Mouse (Mus musculus): ENCODE data around the gene Gtf3c5. TPM values are rescaled to one million over a fixed set of nuclear protein-coding genes. Genes with fewer than 3 reads are reported as not detected.

Gtf3c5 gene
- total RNA-seq, 4 experiments from 2014 or later, result 18.6 to 21.2 (median 19.5) TPM

- no peak for DNase-seq (ENCODE audit: low spot score in 2 of 2)
Measured at GRCm38 (mm10) chr2:28607341-28608165, 24.0 kb upstream of the Gtf3c5 start.

DNA sequence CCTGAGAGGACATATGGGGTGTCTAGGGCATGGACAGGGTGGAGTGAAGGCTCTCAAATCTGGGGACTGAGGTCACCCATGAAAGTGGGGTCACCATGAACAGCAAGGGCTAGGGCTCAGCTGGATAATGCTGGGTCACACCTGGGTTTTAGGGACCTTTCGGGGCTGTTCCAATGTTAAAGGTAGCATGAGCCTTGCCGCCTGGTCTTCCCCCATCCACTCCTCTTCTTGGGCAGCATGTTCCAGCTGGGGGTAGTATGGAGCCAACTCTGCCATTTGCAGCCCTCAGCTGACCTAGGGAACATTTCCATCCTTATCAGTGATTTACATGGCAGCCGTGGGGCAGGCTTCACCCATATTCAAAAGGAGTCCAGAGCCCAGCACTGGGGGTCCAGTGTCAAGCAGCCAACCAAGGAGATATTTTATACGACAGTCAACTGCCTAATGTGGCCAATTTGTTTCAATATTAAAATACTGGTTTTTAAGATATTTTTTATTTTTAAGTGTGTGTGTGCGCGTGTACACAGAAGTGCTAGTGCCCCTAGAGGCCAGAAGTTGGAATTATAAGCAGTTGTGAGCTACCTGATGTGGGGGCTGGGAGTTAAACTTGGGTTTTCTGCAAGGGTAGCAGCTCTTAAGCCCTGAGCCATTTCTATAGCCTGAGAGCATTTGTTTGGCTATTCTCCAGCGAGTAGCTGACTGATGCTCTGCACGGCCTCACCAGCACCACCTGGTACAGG, 23.2 kb upstream of the Gtf3c5 start:
- DNase-seq (ENCODE audit: low spot score in 2 of 2), result no peak

- DNase-seq (ENCODE audit: low spot score in 2 of 2), result no peak
Measured at GRCm38 (mm10) chr2:28605789-28606541, 22.4 kb upstream of the Gtf3c5 start.

GRCm38 (mm10) chr2:28603542-28603941, 20.0 kb upstream of the Gtf3c5 start:
- no peak for DNase-seq (ENCODE audit: low spot score in 2 of 2)

GRCm38 (mm10) chr2:28601720-28602590, 18.4 kb upstream of the Gtf3c5 start:
- DNase-seq (ENCODE audit: low spot score in 2 of 2), result no peak

GRCm38 (mm10) chr2:28599569-28599900, 16.0 kb upstream of the Gtf3c5 start:
- no peak for DNase-seq (ENCODE audit: low spot score in 2 of 2)

DNA sequence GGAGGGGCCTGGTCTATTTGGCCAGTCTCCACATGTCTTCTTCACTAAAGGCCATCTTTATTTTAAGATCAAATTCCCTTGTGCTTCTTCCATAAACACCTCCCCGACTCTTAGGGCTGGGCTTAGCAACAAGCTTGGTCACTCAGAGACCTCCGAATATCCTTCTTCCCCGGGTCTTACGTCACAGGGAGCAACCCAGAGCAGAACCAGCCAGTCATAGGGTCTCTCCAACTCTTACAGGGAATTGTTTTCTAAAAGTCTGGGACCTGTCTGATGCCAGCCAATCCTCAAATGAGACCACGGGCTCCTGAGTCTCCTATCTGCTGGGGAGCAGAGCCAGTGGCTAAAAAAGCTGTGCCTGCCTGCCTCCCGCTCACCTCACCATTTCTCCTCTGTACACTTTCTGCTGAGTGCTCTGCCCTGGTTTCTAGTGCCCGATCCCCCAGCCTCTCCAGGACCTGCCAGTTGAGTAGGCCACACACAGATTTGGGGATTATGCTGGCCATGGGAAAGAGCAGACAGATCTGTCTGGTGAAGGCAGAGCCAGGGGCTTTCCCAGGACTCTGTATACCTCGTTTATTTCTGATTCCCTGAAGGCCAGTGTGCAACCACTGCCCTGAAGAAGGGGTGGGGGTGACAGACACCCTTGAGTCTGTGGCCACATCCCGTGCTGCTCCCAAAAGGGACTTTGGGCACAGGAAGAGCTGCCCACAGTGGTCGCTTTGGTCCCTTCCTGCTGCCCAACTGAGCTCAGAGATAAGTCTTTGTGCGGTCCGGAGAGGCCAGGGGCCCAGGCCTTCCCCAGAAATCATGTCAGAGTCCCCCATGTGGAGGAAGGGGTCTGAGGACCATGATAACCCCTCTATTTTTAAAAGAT, 15.4 kb upstream of the Gtf3c5 start:
- no peak for DNase-seq (ENCODE audit: low spot score in 2 of 2)

DNA sequence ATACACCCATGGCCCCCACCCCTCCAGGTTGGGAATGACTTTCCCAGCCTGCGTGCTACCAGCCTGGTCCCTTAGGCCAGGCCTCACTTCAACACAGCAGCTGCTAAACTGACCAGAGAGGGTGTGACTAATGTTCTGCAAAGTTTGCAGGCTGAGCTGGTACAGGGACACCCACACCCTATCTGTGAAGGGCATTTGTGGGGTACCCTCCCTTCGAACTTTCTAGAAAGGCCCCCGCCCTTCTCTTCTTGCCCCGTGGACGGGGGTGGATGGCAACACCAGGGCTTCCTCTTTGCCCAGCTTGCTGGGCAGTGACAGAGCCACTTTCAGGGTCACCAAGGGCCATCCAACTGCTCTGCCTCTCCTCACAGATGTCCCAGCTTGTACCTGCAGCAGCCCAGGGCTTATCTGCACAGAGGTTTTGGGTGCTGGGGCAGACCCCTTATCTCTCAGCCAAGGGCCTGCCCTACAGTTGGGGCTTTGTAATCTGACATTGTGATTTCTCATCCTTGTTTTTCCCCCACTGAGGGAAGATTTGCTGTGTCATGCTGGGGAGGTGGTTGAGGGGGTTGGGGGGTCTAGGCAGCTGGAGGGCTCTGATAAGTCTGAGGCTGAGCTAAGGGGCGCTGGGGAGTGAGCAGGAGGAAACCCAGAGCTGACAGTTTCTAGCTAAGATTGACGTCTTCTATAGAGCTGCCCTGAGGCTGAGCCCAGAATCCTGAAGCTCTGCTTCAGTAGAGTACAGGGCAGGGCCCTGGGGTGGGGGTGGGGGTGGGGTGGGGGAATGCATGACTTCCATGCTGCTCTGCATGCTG, 14.4 kb upstream of the Gtf3c5 start:
- no peak for DNase-seq (ENCODE audit: low spot score in 2 of 2)

GRCm38 (mm10) chr2:28596998-28597397, 13.4 kb upstream of the Gtf3c5 start:
- no peak for DNase-seq (ENCODE audit: low spot score in 2 of 2)

GRCm38 (mm10) chr2:28596021-28596420, 12.5 kb upstream of the Gtf3c5 start:
- no peak for DNase-seq (ENCODE audit: low spot score in 2 of 2)

- DNase-seq (ENCODE audit: low spot score in 2 of 2), result no peak
Measured at GRCm38 (mm10) chr2:28592809-28593208, 9.3 kb upstream of the Gtf3c5 start.

DNA sequence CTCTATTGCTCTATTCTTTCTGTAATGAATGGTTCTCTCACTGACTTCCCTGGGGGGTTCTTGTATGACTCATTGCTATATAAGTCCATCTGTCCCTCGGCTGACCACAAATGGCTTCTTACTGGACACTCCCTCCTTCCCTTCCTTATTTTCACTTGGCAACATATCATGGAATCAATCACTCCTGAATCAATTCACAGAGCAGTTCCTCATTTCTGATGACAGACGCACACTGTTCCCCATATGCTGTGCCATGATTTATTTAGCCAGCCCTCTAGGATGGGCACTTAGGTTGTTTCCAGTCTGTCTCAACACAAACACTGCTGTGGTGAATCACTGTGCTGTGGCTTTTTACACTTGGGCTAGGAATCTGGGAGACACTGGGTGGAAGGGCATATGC, 7.9 kb upstream of the Gtf3c5 start:
- no peak for DNase-seq (ENCODE audit: low spot score in 2 of 2)

DNA sequence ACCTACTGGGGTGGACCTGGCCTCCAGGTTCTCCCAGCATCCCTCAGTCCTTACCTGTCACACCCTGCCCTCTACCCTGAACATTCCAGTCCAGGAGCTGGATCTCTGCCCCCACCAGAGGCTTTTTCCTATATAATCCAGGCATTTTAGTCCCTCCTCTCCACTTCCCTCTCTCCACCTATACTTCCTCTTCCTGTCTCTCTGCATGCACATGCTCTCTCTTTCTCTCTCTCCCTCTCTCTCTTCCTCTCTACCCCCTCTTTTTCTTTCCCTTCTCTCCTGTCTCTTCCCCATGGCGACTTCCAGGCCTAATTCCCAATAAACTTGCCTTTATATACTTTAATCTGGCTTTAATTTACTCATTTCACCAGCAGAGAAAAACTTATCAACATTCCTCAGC, 5.0 kb upstream of the Gtf3c5 start:
- DNase-seq (ENCODE audit: low spot score in 2 of 2), result no peak

- DNase-seq (ENCODE audit: low spot score in 2 of 2), result no peak
Measured at GRCm38 (mm10) chr2:28585730-28586129, 2.2 kb upstream of the Gtf3c5 start.

DNA sequence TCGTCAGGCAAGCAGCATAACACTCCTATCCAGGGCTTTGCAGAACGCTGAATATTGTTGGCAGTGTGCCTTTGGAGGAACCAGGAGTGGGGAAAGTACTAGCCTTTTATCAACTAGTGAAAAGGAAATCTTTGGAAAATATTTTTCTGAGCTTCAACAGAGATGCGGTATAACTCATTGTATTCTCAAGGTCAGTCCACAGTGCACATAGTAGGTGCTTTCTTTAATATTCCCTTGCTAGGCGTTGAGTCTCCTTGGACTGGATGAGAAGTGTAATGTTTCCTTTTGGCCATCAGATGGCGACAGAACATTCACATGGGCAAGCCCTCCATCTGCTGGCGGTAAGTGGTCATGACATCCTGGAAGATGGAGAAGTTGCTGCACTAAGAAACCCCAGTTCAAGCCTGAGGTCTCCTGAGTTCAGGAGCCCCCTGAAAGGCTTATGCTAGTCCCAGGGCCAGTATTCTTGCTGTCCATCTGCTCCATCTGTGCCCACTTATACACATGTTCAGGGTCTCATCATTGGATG, 1.6 kb upstream of the Gtf3c5 start:
- DNase-seq (ENCODE audit: low spot score in 2 of 2), result peak; percentile 66 to 84

- DNase-seq (ENCODE audit: low spot score in 2 of 2), result peak; percentile 79 to 86
Measured at GRCm38 (mm10) chr2:28582647-28583353, 751 bp downstream of the Gtf3c5 start.

DNA sequence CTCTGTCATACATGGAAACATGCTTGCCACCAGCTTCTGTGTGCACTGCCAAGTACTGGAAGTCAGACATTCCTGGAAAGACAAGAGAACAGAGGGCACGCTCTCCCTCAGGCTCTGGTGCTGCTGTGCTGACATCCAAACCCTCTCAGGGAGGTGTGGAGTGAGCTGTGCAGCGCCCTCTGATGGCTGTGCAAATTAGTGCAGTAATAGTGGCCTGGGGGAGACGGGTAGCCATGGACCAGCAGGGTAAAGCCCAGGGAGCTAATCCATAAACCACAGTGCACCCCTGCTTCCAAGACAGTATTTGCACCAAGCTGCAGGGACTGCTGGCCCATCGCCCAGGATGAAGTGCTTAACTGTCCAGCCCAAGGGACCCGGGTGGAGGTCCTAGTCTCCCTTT, 5.5 kb downstream of the Gtf3c5 start:
- no peak for DNase-seq (ENCODE audit: low spot score in 2 of 2)

DNA sequence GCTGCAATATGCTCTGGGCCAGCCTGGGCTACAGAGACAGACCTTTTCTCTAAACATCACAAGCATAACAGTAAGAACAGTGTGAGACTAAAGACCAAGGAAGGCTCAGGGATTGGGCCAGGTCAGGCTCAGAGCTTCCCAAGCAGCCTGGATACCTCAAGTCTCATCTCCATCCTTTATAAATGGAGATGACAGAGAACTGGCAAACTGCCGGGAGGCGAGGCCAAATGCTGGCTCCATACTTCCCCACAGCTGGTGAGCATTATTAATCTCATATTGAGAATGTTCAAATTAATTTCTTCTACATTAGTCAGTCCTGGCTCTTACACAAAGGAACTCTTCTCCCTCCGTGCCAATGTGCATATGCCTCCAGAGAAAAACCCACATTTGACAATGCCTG, 6.7 kb downstream of the Gtf3c5 start:
- DNase-seq (ENCODE audit: low spot score in 2 of 2), result peak; percentile 45 to 66
